Mouse (Mus musculus): ENCODE measurements at regions not wholly inside any gene's neighbourhood (a gene's known extent, or its start where the extent isn't known, plus 50 kb on each side); places are given as distances from the start of the nearest gene placed in this dataset.

DNA sequence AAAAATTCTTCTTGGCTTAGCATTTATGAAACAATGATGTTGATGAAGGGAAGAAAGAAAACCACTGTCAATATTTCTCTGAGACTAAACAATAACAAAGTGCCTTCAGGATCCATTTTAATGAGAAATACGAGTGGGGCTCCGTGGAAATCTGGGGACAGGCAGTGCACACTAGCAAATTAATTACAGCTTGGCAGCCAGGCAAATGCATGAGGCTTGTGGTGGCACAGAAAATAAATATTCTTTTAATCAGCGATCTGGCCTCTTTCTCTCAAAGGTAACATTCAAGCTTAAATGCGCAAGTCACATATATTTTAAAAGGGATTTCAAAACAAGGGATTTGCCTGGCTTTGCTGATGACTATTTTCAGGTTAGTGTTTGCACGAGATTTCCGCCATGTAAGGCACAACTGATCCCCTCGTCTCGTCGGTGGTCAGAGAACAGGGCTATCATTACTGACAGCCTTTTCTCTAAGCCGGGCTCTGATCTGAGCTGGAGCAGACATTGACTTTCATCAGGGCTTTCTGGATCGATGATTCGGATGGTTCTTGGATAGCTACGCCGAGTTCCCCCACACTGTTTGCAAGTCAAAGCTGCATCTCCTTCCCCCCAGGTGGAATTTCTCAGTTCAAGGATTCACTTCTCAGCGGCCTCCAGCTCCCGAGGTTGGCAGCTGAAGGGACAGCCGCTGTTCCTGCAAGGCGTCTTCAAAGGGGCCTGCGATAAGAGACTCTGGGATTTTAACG lies 109.1 kb upstream of the Ptbp2 start:
- peak in 1 of 2 experiments; percentile 8 for DNase-seq (ENCODE audit: low spot score in 2 of 2)

DNA sequence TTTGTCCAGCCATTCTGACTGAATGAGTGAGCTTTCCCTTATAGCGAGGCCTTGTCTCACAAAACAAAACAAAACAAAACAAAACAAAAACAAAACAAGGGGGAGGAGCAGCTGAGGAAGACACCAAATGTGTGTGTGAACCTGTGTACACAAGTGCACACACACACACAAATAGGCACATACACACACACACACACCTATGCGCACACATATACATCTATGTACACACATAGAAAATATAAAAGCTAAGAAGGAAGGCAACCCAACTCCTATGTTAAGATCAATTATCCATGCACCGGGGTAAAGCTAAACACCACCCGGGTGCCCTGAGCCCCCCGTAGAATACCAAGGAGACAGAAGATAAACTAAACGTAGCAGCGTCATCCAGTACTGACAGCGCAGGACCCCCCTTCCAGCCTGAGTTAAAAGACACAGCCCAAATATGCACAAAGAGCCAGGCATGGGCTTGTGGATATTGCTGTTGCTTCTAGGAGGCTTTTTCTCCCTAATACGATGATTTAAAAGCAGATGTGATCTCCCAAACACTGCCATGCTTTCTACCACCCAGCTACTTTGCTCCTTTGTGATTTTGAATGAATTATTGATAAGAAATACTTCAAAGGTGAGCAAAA lies 108.4 kb upstream of the Ptbp2 start:
- DNase-seq (ENCODE audit: low spot score in 2 of 2): no peak

DNA sequence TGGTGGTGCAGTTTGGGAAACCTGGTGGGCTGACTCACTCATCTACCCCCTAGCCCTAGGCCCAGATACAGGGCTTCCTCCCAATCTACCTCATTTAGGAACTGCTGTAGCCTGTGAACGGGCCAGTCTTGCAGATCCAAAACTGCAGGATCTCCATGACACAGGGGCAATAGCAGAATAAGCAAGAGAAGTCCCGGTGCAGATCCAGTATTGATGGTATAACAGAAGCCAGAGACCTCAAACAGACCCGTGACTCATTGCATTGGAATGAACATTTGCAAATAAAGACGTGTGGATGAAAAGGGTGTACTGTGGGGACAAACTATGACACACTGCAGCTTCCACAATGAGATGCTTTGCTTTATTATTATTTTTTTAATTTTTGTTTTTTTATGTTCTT lies 106.6 kb upstream of the Ptbp2 start:
- no peak for DNase-seq (ENCODE audit: low spot score in 2 of 2)

DNA sequence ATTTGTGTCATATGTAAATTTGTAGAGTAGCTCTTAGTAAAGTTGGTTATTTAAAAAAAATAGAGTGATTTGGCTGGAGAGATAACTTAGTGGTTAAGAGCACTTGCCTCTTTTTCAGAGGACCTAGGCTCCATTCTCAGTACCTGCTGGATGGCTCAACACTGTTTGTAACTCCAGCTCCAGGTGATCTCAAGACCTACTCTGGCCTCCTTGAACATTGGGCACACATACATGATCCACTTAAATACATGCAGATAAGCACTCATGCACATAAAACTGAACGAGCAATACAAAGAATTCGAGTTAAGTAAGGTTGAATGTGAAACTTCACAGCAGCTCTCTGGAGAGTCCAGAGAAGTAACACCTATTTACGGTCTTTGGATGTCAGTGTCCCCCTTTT lies 104.2 kb upstream of the Ptbp2 start:
- DNase-seq (ENCODE audit: low spot score in 2 of 2): no peak

DNA sequence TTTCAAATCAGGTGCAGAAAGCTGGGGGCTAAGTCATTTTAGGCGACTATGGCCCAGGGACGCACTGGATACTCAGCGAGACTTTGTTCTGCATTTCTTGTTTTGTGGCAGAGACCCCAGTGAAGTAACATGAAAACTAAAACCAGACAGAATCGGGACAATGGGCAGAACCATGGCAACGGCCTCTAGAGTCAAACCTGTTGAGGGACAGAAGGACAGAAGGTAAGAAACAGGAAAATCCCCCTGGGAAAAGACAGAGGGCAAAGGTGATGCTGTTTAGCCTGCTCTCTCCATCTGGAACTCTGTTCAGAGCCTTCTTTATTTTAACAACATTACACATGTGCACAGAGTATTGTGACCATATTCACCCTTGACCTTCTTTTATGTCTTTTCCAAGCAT lies 92.1 kb upstream of the Ptbp2 start:
- no peak for DNase-seq (ENCODE audit: low spot score in 2 of 2)

DNA sequence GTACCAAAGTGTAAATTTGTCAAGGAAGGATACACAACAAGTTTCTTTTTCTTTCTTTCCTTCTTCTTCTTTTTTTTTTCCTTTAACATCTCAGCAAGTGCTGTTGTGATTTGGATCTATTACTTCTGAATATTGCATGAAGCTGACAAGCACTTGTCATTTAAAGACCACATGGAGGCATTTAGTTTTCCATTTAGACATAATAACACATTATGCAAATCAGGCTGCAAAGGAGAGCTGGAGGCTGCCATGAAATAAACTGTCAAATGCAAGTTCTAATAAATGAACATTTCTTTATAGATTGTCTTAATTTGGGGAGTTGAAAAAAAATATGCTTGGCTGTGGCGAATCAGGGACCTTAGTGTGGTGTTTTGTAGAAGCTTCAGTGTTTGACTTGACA lies 90.8 kb upstream of the Ptbp2 start:
- DNase-seq (ENCODE audit: low spot score in 2 of 2): no peak

DNA sequence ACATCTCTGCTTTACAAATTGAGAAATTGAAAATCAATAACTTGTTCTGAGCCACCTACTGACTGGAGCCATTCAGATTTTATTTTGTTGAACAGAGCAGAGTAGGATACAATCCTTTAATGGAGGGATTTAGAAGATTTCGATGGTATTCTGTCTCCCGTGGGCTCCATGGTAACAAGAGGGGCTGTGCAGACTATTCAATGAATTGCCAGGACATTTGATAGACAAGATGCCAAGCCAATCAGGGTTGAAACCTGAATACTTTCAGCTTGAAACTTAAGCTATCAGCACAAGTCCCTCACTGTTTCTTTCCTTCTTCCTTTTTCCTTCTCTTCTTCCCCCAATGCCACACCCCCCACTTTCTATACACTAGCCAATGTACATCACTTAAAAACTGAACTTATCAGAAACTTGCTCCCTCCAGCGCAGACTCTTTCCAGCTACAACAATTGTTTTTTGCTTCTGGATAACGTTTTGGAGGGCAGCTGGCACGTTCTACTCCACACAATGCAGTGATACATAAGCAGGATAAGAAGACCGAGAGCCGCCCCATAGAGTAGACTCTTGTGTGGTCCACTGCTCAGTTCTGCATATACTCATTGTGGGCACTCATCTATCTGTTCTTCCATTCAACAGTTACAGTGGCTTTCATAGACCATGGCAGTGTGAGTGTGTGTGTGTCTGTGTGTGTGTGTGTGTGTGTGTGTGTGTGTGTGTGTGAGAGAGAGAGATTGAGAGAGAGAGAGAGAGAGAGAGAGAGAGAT lies 78.1 kb upstream of the Ptbp2 start:
- DNase-seq (ENCODE audit: low spot score in 2 of 2): peak in 1 of 2 experiments; percentile 15

Measured in left cerebral cortex, adult 9 months (tissue).